Mouse (Mus musculus) fibroblast of lung, adult 2 months (primary cell): ENCODE measurements around the gene Cdr2l.
"Not testable (repeated sequence)": the region's sequence is repeated elsewhere in the genome, so short reads cannot be mapped to it uniquely, and the experiment has no call there.

Source experiments
- DNase-seq: peaks from one replicate; pipeline ENCODE4 v3.0.0-alpha.2; 2011; ENCODE audit warnings: low read depth

Gene Cdr2l

GRCm38 (mm10) chr11:115371354-115371753 is 10.4 kb upstream of the Cdr2l start:
- no peak for DNase-seq

DNA sequence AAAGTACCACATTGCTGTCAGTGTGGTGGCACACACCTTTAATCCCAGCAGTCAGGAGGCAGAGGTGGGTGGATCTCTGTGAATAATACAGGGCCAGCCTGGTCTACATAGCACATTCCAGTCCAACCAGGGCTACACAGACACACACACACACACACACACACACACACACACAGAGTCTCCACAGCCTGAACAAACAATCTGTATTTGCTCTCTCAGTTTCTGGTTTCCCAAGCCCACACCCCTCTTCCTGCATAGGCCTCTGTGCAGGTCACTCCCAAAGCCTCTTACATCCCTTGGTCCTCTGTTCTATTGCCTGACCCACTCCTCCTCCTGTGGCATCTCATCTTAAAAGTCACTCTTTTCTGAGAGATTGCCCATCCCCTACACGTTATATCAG is 9.7 kb upstream of the Cdr2l start:
- DNase-seq, result no peak

DNA sequence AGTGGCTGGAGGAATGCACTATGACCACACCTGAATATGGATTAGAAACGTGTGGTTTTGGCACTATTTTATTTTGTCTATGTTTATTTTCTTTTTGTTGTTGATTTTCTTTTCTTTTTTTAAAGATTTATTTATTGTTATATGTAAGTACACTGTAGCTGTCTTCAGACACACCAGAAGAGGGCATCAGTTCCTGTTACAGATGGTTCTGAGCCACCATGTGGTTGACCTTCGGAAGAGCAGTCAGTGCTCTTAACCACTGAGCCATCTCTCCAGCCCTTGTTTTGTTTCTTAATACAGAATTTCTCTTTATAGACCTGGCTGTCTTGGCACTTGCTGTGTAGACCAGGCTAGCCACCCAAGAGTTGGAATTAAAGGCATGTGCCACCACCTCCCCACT is 9.0 kb upstream of the Cdr2l start:
- no peak for DNase-seq

DNA sequence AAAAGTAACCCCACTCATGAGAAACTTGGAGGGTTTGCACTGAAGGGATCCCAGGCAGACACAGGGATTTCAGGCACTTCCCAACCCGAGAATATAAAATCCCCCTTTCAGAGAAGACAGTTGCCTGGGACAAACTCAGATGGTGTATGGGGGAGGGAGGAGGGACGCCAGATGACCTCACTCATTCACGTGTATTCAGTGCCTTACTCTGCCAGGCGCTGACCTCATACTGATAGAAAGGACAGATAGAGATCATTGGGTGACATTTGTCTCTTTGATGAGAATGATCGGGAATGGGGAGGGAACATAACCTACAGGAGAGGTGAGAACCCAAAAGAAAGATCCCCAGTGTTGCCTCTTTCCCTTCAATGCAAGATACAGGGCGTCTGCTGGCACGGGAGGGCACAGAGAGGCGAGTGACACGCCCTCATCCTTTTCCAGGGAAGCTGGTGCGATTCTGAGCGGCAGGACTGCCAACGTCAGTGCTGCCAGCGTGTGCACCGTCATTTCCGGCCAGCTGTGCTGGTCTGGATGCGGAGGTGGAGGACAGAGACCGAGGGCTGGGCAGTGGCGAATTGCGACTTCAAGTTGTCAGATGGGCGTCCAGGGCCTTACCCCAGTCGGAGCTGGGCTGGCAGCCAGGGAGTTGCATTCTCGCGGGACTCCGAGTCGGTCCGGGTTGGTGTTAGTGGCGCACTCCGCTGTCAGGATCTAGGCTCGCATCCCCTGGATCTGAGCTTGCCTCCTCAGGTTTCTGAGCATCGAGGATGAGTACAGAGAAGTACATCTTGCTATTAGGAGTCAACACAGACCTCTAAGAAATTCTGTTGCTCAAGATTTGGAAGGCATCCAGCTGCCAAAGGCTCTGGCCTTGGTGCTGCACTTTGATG is 7.7 kb upstream of the Cdr2l start:
- DNase-seq, result no peak

DNA sequence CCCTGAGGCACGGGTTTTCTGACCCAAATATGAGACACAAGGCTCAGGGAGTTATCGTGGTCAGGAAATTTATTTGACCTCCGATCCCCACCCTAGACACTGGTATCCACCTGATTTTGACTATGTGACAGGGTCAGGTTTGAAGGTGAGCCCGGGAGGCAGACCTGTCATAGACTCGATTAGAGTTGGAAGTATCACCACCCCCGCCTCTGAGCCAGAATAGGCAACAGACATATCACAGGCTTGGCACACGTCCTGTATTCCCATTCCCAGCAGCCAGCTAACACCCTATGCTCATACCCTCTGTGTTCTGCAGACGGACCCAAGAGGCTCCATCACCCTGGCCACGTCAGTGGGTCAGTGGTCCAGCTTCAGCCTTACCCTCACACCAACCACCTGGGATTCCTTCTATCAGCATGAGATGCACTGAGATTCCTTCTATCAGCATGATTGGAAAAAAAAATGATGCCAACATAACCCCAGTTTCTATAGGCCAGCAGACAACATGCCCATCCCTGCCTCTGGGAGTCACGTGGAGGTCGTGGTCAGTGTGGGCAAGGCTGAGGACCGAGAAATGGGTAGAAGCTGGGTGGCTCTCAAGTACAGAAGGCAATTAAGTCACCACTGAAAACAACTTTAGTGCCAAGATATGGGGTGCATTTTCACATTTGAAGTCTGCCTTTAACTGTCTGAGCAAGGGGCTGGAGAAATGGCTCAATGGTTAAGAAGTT is 6.9 kb upstream of the Cdr2l start:
- DNase-seq, result no peak

GRCm38 (mm10) chr11:115376722-115377121 is 5.0 kb upstream of the Cdr2l start:
- no peak for DNase-seq

DNA sequence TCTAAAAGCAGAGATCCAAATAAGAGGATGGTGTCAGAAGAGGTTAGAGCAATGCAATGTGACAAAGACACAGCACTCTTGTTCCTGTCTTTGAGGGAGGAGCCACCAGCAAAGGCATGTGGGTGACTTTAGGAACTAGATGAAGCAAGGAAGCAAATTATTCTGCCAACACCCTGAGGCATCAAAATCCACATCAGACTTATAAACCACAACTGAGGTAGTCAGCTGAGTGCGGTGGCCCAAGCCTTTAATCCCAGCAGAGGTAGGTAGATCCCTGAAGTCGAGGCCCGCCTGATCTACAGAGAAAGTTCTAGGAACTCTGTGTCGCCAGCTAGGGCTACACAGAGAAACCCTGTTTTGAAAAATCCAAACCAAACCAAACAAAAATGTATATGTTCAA is 4.5 kb upstream of the Cdr2l start:
- DNase-seq, result no peak

- DNase-seq, result no peak
These were observed 3.9 kb upstream of the Cdr2l start for GRCm38 (mm10) chr11:115377854-115378253.

- DNase-seq, result no peak
These were observed 440 bp upstream of the Cdr2l start for GRCm38 (mm10) chr11:115381276-115381675.

GRCm38 (mm10) chr11:115382891-115383290 is 1.2 kb downstream of the Cdr2l start:
- no peak for DNase-seq

DNA sequence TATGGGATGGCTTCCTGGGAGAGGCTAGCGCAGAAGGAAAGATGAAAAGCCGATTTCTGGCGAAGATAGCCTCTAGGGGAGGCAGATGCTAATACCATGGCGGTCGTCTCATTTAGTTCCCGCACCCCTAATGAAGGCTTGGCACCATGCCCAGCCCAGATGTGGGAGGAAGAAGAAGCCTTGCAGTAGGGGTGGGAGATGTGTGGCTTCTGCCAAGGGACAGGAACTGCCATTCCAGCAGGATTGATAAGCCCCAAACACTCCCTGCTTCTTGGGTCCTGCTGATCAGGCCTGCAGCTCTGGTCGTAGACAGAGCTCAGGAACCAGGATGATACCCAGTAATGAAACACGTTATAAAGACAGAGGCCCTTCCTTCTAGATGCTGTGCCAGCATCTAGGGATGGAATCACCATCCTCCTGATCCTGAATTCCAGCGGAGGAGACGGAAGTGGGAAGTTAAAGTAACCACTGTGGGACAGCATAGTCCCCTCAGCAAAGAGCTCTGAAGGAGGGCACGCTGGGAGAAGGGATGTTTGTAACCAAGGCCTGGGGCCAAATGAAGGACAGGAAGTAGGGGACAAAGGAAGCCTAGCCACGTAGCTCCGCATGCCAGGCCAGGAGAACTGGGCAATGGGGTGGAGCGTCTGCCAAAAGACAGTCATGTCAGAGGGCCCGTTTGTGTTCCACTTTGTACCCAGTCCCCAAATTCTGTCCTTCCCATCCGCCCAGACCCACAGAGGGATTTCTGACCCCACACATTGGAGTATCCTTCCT is 2.2 kb downstream of the Cdr2l start:
- no peak for DNase-seq

GRCm38 (mm10) chr11:115384587-115384986 is 2.9 kb downstream of the Cdr2l start:
- DNase-seq, result no peak

DNA sequence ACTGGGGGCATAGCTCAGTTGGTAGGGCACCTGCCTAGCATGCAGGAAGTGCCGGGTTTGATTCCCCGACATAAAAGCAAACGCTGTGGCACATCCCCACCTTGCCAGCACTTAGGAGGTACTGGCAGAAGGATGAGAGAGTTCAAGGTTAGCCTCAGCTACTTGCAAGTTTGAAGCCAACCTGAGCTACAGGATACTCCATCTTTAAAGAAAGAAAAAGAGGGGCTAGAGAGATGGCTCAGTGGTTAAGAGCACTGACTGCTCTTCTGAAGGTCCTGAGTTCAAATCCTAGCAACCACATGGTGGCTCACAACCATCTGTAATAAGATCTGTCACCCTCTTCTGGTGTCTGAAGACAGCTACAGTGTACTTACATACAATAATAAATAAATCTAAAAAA is 5.1 kb downstream of the Cdr2l start:
- DNase-seq, result not testable (repeated sequence)

GRCm38 (mm10) chr11:115391358-115391757 is 9.6 kb downstream of the Cdr2l start:
- no peak for DNase-seq

- no peak for DNase-seq
These were observed 12.1 kb downstream of the Cdr2l start for GRCm38 (mm10) chr11:115393721-115394325.

DNA sequence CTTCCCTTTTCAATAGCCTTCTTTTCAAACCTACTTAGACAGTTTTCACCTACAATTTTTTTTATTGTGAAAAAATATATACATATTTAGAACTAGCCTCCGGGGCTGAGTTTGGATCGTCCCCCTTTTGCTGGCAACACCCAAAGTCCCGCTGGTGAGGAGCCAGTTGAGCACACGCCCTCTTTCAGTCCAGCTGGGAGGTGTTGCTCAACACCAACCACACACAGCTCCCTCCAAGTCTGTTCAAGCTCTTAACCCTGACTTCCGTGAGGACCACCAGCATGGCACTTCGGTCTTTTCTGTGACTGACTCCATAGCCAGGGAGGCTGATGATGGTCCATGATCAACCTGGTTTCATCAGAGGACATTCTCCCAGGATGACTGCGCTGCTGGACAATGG is 16.4 kb downstream of the Cdr2l start:
- DNase-seq, result no peak

- no peak for DNase-seq
These were observed 18.4 kb downstream of the Cdr2l start for GRCm38 (mm10) chr11:115400126-115400525.

DNA sequence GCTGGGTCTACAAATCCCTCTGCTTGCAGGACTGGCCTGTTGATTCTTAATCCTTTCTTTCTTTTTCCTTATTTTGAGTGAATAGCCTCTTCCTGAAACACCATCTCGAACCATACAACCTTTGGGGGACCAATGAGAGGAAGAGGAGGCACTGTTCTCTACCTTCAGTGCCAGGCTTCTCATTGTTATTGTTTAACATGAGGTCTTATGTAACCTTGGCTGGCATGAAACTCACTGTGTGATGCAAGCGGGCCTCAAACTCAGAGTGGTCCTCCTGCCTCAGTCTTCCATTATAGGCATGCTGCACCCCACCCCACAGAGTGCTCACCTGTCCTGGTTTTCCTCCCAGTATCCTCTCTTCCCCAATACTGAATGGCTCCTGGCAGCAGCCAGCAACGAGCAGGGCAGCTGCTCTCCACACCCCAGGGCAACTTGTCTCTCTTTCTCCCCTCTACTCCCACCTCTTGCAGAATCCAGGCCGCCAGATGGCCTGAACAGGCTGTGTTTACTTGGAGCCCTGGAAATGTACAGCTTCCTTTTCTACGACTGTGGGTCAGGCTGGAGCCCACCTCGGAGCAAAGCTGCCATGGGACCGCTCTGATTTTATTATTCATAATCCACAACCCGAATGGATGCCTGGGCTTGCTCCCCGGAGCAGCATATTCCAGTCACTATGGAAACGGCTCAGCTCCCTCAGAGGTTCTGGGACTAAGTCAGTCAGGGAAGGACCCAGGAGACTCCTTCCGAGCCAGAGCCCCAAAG is 19.1 kb downstream of the Cdr2l start:
- DNase-seq, result no peak

GRCm38 (mm10) chr11:115403338-115404124 is 21.8 kb downstream of the Cdr2l start, which contains the start of gene Mrpl58:
Gene Mrpl58, plus strand, starts transcription at chr11:115403752.
- DNase-seq, result no peak

DNA sequence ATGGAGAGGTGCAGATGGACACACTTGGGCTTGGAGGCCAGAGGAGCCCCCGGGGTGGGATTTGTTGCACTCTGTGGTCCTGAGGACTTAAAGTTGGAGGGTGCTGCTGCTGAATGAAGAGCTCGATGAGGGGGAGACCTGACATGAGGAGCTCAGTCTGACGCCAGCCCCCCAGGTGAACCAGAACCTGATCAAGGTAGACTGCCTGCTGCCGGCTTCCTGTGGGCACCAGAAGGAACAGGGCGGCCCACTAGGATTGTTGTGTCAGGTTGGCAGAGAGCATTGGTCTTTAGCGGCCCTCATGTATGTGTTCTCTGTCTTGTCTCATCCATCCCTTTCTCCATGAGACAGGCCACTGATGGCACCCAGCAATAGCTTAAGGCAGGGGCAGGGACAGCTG is 24.0 kb downstream of the Cdr2l start:
- DNase-seq, result no peak
